Mouse (Mus musculus) kidney, adult 8-10 months (tissue): ENCODE measurements around the gene Il13.
A peak's percentile ranks its signal among the peaks of the same experiment; 100 is the strongest.

Experiments
- DNase-seq, 2 experiments: peaks; one replicate each; pipeline ENCODE4 v3.0.0; 2022

The Il13 gene

GRCm38 (mm10) chr11:53634556-53634955 is at the start of gene Il13:
Gene Il13 (minus strand): TSS chr11:53634702.
- DNase-seq, result no peak

DNA sequence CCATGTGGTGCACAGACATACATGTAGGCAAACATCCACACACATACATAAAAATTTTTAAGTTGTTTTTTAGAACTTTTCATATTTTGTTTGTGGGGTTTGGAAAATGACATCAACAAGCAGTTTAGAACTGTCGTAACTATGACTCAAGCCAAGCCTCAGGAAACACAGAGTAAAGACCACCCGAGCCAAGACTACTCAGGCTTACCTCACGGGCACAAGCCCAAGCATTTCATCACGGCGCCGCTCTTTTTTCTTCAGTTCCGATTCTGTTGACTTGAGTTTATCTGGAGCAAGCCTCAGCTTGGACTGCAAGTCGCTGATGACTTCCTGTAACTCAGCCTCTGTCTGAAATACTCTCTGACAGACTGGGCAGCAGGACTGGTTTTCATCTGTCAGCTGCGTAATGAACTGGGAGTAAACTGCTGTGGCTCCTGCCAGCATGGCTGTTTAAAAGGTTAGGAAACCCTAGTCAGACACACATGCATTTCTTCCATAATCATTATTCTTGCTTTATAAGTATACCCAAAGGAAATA is 48.6 kb upstream of the Il13 start:
- no peak for DNase-seq

GRCm38 (mm10) chr11:53682170-53682569 is 47.7 kb upstream of the Il13 start:
- DNase-seq, result no peak

- DNase-seq, result no peak
Observed at GRCm38 (mm10) chr11:53681686-53682085, 47.2 kb upstream of the Il13 start.

DNA sequence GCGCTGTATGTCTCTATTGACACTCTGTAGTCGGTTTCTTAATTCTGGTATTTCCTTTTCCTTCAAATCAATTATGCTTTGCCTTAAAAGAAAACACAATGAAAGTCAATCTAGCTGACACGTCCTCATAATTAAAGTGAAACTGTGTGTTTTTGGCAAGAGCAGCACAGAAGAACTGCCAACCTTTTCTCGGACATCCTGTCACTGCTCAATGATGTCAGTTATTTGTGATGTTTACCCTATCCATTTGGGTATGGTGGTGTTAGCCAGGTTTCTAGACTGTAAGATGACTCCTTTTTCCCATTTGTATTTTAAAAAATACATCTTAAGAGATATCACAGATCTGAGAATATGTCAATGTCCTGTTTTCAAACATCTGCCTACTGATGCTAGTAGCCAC is 45.6 kb upstream of the Il13 start:
- peak in 1 of 2 experiments; percentile 5 for DNase-seq

DNA sequence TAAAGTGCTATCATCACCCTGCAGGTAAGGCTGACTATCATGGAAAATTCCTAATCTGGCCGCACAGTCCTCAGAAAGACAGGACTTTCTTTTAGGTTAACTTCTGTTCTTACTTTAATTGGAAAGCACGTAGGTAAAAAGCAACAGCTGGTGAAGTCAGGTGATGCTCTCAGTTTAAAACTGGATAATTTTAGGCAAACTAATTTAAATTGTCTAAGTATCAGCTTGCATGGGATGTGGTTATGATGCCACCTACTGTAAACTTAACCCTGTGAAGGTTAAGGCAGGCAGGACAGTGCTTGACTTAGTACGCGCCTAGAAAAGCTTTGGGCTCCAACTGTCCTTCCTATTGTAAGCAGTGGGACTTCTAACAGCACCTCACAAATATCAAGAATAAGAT is 36.9 kb upstream of the Il13 start:
- DNase-seq, result no peak

GRCm38 (mm10) chr11:53664091-53664490 is 29.6 kb upstream of the Il13 start:
- no peak for DNase-seq

DNA sequence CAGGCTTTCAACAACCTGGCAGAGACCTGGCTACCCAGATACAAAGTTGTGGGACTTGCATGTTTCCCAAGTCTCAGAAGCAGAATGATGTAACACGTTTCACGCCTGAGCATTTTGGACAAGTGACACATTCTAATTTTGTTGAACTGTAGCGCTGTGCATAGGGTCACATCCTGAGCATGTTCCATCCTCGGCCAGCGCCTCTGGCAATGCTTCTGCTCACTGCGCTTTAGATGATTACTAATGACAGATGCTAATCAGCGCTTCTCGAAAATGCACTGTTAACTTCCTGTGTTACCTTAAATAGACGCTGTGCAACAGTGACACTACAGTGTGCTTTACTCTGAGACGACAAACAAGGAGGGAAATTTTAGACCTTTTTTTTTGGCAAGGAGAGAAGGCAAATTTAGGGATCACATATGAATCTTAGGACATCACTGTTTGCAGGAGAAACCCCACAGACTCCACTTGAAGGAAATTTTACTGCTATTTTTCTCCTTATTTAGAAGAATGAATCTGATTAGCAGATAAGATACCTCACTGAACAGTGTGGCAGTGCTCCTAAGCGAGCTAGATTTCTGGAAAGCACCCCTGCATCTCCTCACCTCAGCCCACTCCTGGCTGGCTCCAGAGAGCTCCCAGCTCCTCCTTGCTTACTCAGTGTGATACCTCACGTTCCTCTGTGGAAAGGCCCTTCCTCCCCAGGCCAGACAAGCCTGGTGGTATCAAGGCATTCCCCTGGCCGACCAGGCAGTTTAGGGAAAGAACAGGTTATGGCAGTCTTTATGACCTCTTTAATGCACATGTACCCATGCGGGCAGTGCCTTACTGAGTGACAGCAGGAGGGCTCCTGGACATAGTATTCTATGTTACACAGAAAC is 28.5 kb upstream of the Il13 start:
- DNase-seq, result no peak

- DNase-seq, result no peak
Observed at GRCm38 (mm10) chr11:53657828-53658227, 23.3 kb upstream of the Il13 start.

DNA sequence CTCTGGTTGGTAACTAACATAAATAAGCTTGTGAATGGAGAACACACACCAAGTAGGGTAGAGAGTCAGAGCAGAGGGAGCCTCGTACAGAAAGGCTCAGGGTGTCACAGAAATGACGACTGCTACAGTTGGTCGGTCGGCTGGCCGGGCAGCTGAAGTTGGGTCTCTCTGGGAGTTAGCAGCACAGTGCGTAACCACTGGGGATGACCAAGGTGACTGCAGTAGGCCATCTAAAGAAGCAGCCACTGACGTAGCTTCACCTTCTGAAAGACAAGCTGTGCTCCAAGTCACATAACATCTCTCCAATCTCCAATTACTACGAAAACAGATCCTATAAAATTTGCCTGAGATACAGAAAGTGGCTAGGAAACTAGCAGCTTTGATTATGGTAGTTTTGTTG is 22.9 kb upstream of the Il13 start:
- no peak for DNase-seq

GRCm38 (mm10) chr11:53656558-53657202 is 22.2 kb upstream of the Il13 start:
- DNase-seq, result no peak

- DNase-seq, result no peak
Observed at GRCm38 (mm10) chr11:53655043-53655442, 20.5 kb upstream of the Il13 start.

DNA sequence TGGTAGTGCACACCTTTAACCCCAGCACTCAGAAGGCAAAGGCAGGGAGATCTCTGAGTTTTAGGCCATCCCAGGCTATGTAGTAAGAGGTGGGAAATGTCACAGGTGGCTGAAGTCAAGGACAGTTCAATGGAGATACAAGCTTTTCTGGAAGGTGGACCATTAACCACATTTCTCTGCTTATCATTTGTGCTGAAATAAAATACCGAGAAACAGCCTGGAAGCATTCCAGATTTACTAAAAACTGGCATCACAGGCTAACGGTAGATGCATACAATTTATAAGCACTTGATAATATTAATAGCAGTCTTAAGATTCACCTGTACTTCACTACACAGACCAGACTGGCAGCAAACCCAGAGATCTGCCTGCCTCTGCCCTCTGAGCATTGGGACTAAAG is 17.9 kb upstream of the Il13 start:
- no peak for DNase-seq

DNA sequence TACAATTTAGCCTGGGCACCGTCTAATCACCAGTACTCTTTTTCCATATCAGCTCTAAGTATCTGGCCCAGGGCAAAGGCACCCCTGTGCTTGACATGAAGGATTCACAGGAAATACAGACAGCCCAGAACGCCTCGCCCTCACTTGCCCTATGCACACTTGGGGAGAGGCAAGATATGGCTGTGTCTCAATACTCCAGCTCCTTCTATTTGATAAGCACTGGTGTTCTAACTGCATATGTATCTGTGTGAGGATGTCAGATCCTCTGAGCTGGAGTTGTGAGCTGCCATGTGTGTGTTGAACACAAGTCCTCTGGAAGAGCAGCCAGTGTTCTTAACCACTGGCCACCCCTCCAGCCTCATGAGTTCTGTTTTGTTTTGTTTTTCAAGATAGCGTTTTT is 16.9 kb upstream of the Il13 start:
- DNase-seq, result no peak

GRCm38 (mm10) chr11:53644017-53644416 is 9.5 kb upstream of the Il13 start:
- no peak for DNase-seq

DNA sequence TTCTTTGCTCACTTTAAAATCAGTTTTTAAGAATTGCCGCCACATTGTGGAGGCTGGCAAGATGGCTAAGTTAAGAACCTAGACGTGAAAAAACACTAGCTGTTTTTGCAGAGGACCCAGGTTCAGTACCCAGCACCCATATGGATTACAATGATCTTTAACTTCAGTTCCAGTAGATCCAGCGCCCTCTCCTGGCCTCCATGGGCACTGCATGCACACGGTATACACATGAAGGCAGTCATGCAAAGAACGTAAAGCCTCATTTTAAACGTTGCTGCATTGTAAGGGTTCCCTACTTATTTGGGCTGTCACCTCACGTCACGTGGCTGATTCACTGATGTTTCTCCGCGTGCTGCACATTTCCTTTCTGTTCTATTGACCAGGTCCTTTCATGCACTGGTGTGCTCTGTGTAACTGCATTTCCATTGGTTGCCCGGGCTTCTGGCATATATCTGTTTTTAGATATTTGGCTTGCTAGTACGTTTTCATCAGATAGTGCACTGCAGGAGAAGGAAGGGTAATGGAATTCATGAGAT is 8.3 kb upstream of the Il13 start:
- DNase-seq, result peak in 1 of 2 experiments; percentile 4

- no peak for DNase-seq
Observed at GRCm38 (mm10) chr11:53637803-53638260, 3.3 kb upstream of the Il13 start.

GRCm38 (mm10) chr11:53637046-53637802 is 2.7 kb upstream of the Il13 start:
- no peak for DNase-seq

- DNase-seq, result no peak
Observed at GRCm38 (mm10) chr11:53636183-53636646, 1.7 kb upstream of the Il13 start.

DNA sequence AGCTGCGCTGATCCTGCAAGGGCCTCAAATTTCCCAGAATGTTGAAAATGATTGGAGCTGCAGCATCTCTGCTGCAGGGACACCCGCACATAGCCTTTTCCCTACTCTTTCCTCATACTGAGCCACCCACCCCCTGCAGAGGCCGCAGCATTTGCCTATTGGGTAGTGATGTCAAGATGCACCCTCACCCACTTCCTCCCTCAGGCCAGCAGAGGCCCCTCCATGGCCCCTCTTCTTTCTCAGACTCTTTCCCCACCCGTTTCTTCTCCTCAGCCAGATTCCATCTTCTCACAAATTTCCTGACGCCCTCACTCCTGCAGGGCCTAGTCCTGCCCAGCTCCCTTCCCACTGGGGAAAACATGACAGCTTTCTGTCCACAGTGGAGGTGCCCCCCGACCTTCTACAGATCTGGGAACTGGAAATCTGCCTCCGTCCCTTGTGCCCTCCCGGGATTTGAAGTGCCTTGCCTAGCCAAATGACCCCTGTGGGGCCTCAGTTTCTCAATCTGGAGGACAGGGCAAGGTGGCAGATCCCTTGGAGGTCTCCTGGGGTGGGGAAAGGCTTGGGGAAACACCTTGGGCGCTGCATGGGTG is 1.2 kb upstream of the Il13 start:
- no peak for DNase-seq

DNA sequence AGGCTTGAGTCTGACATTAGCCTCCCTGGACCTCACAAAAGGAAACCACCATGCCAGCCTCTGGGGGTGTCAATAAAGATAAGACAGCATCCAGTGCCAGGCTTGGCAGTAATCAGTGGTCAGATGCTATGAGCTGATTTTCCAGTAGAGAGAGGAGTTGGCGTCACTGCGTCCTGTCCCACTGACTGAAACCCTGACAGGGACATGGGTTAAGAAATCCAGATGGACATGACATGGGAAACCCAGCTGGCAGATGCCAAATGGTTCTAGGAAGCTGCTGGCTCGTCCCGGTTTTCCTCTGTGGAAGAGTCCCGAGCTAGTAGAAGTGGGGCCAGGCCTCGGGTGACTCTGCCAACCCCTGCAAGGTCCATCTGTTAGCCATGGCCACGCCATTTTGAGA is 858 bp downstream of the Il13 start:
- DNase-seq, result no peak

DNA sequence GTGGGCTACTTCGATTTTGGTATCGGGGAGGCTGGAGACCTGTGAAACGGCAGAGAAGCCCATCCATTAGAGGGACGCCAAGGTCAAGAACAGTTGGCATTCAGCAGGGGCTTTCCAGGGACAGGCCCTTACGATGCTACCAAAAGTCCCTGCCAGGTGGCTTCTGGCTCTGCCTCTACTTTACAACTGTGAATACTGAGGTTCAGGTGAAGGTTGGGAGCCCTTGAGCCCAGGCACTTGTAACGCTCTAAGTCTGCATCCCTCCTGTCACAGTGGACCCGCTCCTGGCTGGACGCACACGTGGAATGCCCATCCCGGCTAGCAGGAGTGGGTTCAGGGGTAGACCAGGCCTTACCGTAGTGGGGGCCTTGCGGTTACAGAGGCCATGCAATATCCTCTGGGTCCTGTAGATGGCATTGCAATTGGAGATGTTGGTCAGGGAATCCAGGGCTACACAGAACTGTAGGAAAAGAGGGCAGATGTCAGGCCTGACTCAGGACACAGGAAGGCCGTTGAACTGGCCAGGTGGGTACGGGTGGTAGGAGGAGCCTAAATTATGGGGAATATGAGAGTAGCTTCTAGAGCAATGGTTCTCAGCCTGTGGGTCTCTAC is 2.3 kb downstream of the Il13 start:
- no peak for DNase-seq
